Mouse (Mus musculus) liver, embryonic 16.5 days (tissue): ENCODE measurements around the gene Gm21996. TPM values are rescaled to one million over a fixed set of nuclear protein-coding genes. Genes with fewer than 3 reads are reported as not detected.
"Not testable (repeated sequence)": the region's sequence is repeated elsewhere in the genome, so short reads cannot be mapped to it uniquely, and the experiment has no call there.

Experiments
- ATAC-seq: fragments of 200-750 bp; cut with Nextera tagmentation; 2 replicates; pipeline ENCODE4 v1.8.0; 2017; ENCODE audit warnings: low read depth, mild to moderate bottlenecking, moderate number of reproducible peaks, moderate library complexity
- H3K27ac ChIP-seq: fragments of 300-500 bp; sonication (generic); 2 replicates; pipeline ENCODE4 v1.5.1; 2014; ENCODE audit warnings: mild to moderate bottlenecking, low read length
- H3K27me3 ChIP-seq: fragments of 300-500 bp; sonication (generic); 2 replicates; pipeline ENCODE4 v1.6.1; 2014; ENCODE audit warnings: low read depth, low read length, mixed read lengths; ENCODE audit not compliant: control insufficient read depth, insufficient read depth
- H3K36me3 ChIP-seq: fragments of 300-500 bp; sonication (generic); 2 replicates; pipeline ENCODE4 v1.6.1; 2014; ENCODE audit warnings: mild to moderate bottlenecking; ENCODE audit not compliant: control insufficient read depth, insufficient read depth
- H3K4me1 ChIP-seq: fragments of 300-500 bp; sonication (generic); 2 replicates; pipeline ENCODE4 v1.6.1; 2014; ENCODE audit warnings: low read depth, low read length, mixed read lengths; ENCODE audit not compliant: control insufficient read depth
- H3K4me2 ChIP-seq: fragments of 300-500 bp; sonication (generic); 2 replicates; pipeline ENCODE4 v1.6.1; 2014; ENCODE audit warnings: low read depth, low read length, mixed read lengths
- H3K4me3 ChIP-seq: fragments of 300-500 bp; sonication (generic); 2 replicates; pipeline ENCODE4 v1.5.1; 2014; ENCODE audit warnings: low read depth, mild to moderate bottlenecking, low read length
- H3K9ac ChIP-seq: fragments of 300-500 bp; sonication (generic); 2 replicates; pipeline ENCODE4 v1.6.1; 2014; ENCODE audit warnings: low read depth, low read length
- H3K9me3 ChIP-seq: fragments of 300-500 bp; sonication (generic); replicated peaks from 2 replicates; pipeline ENCODE4 v1.6.1; 2016; ENCODE audit warnings: low read length; ENCODE audit not compliant: control insufficient read depth
- WGBS: fragments of 180-500 bp; shearing (Covaris S2); extraction: QIAGEN DNeasy Blood & Tissue Kit; methylation state at CpG from one replicate; pipeline ENCODE4 v1.1.7; 2014; ENCODE audit not compliant: insufficient replicate concordance; 5-methylcytosine and 5-hydroxymethylcytosine counted together
- polyA plus RNA-seq: library from polyadenylated mRNA; unstranded; fragments of >200 nt; fragmentation: Nextera tagmentation; extraction: Ambion mirVana; gene quantifications from 2 replicates; pipeline ENCODE4 v1.2.1, GENCODE M21; 2015

Gene Gm21996
- polyA plus RNA-seq = not detected in 2 replicates

GRCm38 (mm10) chrY:89745432-89745831 lies at the start of gene Gm21996:
TSS of gene Gm21996 (minus strand) at chrY:89745532.
- H3K27ac ChIP-seq, H3K36me3 ChIP-seq, H3K4me2 ChIP-seq, H3K27me3 ChIP-seq, H3K9me3 ChIP-seq, ATAC-seq, H3K4me3 ChIP-seq, H3K4me1 ChIP-seq, H3K9ac ChIP-seq: not testable (repeated sequence)
- no CpG with 5 or more reads among the region's 7 CpGs for WGBS
